Mouse (Mus musculus) bone marrow, adult 2 months (tissue): ENCODE results near the gene Poglut1. TPM values are rescaled to one million over a fixed set of nuclear protein-coding genes. Genes with fewer than 3 reads are reported as not detected.
A peak's percentile ranks its signal among the peaks of the same experiment; 100 is the strongest.

Experiments used
- H3K27ac ChIP-seq: fragments of 200-500 bp; 2 replicates; pipeline ENCODE4 v1.5.1; 2012; ENCODE audit warnings: low read depth, mild to moderate bottlenecking, control low read depth, inconsistent platforms, low read length; ENCODE audit not compliant: control insufficient read depth, poor library complexity, insufficient read depth
- H3K4me1 ChIP-seq: fragments of 200-500 bp; 2 replicates; pipeline ENCODE4 v1.6.1; 2011; ENCODE audit warnings: low read length; ENCODE audit not compliant: control insufficient read depth, insufficient read depth
- H3K4me3 ChIP-seq: fragments of 200-500 bp; replicated peaks from 2 replicates; pipeline ENCODE3; 2011; ENCODE audit warnings: mild to moderate bottlenecking, low read depth, low read length, control low read depth; ENCODE audit not compliant: control insufficient read depth
- CTCF ChIP-seq: fragments of 200-500 bp; IDR thresholded peaks from 2 replicates; pipeline ENCODE4 v1.5.1; 2011; ENCODE audit warnings: low read length, control low read depth; ENCODE audit not compliant: control insufficient read depth, insufficient read depth
- POLR2A ChIP-seq: fragments of 200-500 bp; IDR thresholded peaks from 2 replicates; pipeline ENCODE4 v1.6.1; 2011; ENCODE audit warnings: low read depth, mild to moderate bottlenecking, control low read depth, low read length, borderline replicate concordance; ENCODE audit not compliant: control insufficient read depth
- WGBS: fragments of 180-500 bp; shearing (Covaris S2); methylation state at CpG from one replicate; pipeline ENCODE4 v1.1.7; 2018; 5-methylcytosine and 5-hydroxymethylcytosine counted together
- polyA plus RNA-seq: library from polyadenylated mRNA; stranded (reverse); fragments of >200 nt; gene quantifications from 2 replicates; pipeline ENCODE4 v1.2.4, GENCODE M21; 2011; ENCODE audit warnings: low replicate concordance; ENCODE audit not compliant: missing spikeins, insufficient read depth, insufficient read length

Gene Poglut1
- polyA plus RNA-seq, 1 experiment, result 12.0 TPM

- no peak overlapping the region for H3K27ac ChIP-seq
- 97% methylated on average over 2 of the region's 2 CpGs for WGBS
- TF ChIP-seq POLR2A (no peak), CTCF (no peak)
- H3K4me3 ChIP-seq, result no peak overlapping the region
- H3K4me1 ChIP-seq, result no peaks in the 10 kb centered on the region; the same call in 1 of the 2 replicates
These were observed 30.9 kb downstream of the Poglut1 start for GRCm38 (mm10) chr16:38519140-38519539.

- H3K4me1 ChIP-seq, result no peaks in the 10 kb centered on the region
- 94% methylated on average over 2 of the region's 2 CpGs for WGBS
- no peak for TF ChIP-seq POLR2A
- TF ChIP-seq CTCF, result no peak
- no peak overlapping the region for H3K4me3 ChIP-seq
- no peak overlapping the region for H3K27ac ChIP-seq
These were observed 39.2 kb downstream of the Poglut1 start for GRCm38 (mm10) chr16:38510846-38511245.

DNA sequence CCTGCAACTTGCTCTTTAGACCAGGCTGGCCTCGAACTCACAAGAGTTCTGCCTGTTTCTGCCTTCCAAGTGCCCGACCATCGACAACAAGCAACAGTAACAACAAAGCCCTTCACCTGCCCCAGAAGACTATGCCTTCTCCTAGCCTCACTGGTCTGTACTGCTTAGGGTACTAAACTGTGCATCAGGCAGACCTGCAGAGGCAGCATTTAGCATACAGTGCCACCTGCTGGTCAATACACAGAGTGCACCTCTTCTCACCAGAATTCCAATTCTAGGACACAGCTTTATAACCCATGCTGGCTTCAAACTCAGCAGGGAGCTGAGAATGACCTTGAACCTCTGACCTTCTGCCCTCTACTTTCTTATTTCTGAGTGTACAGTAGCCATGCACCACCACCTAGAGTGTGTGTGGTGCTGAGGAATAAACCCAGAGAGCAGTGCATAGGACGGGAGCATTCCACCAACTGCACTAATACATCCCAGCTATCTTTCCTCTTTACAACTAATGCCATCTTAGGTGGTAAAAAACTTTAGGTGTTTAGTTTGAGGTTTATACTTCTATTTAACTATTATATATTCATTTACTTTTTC lies 43.9 kb downstream of the Poglut1 start:
- TF ChIP-seq POLR2A (no peak), CTCF (peak; percentile 88)
- H3K27ac ChIP-seq, result no peak overlapping the region
- H3K4me1 ChIP-seq, result no peaks in the 10 kb centered on the region
- H3K4me3 ChIP-seq, result no peak overlapping the region
- 63% methylated on average over 4 of the region's 4 CpGs for WGBS

- no peak overlapping the region for H3K27ac ChIP-seq
- no peaks in the 10 kb centered on the region for H3K4me1 ChIP-seq
- TF ChIP-seq CTCF, result no peak
- no peak for TF ChIP-seq POLR2A
- WGBS, result 70% methylated on average over 4 of the region's 4 CpGs
- no peak overlapping the region for H3K4me3 ChIP-seq
These were observed 46.5 kb downstream of the Poglut1 start for GRCm38 (mm10) chr16:38503528-38503927.

GRCm38 (mm10) chr16:38502469-38502868 lies 47.6 kb downstream of the Poglut1 start:
- Histone ChIP-seq H3K4me1 (no peaks in the 10 kb centered on the region), H3K4me3 (no peak overlapping the region), H3K27ac (no peak overlapping the region)
- no peak for TF ChIP-seq POLR2A
- TF ChIP-seq CTCF, result no peak
- WGBS, result 89% methylated on average over 10 of the region's 10 CpGs

GRCm38 (mm10) chr16:38496604-38497140 lies 53.4 kb downstream of the Poglut1 start:
- Histone ChIP-seq H3K27ac (no peak overlapping the region), H3K4me3 (no peak overlapping the region), H3K4me1 (no peaks in the 10 kb centered on the region)
- TF ChIP-seq POLR2A (no peak), CTCF (no peak)
- WGBS, result 91% methylated on average over 7 of the region's 7 CpGs

- TF ChIP-seq CTCF (no peak), POLR2A (no peak)
- Histone ChIP-seq H3K4me3 (no peak overlapping the region), H3K4me1 (no peaks in the 10 kb centered on the region), H3K27ac (no peak overlapping the region)
- 80% methylated on average over 10 of the region's 10 CpGs for WGBS
These were observed 56.2 kb downstream of the Poglut1 start for GRCm38 (mm10) chr16:38493890-38494289.

GRCm38 (mm10) chr16:38492551-38492950 lies 57.5 kb downstream of the Poglut1 start:
- Histone ChIP-seq H3K4me3 (no peak overlapping the region), H3K4me1 (no peaks in the 10 kb centered on the region), H3K27ac (no peak overlapping the region)
- TF ChIP-seq CTCF (no peak), POLR2A (no peak)
- WGBS, result 75% methylated on average over 3 of the region's 3 CpGs

DNA sequence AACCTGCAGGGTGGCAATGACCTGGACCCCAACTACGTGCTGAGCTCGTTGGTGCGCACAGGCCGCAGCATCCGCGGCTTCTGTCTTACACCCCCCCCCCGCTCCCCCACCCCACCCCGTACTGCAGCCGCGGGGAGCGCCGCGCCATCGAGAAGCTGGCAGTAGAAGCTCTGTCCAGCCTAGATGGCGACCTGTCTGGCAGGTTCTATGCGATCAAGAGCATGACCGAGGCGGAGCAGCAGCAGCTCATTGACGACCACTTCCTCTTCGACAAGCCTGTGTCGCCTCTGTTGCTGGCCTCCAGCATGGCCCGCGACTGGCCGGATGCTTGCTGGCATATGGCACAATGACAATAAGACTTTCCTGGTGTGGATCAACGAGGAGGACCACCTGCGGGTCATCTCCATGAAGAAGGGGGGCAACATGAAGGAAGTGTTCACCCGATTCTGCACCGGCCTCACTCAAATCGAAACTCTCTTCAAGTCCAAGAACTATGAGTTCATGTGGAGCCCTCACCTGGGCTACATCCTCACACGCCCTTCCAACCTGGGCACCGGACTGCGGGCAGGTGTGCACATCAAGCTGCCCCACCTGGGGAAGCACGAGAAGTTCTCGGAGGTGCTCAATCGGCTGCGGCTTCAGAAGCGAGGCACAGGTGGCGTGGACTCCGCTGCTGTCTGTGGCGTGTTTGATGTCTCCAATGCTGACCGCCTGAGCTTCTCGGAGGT lies 66.3 kb downstream of the Poglut1 start:
- Histone ChIP-seq H3K4me3 (peak overlapping the region; percentile 51), H3K27ac (peak overlapping the region; percentile 12; the same call in 1 of the 2 replicates), H3K4me1 (peaks cover 1% of the 10 kb centered on the region)
- 15% methylated on average over 42 of the region's 42 CpGs for WGBS
- TF ChIP-seq CTCF (no peak), POLR2A (no peak)
